Mouse (Mus musculus): ENCODE results near the gene Gm10644. TPM values are rescaled to one million over a fixed set of nuclear protein-coding genes. Genes with fewer than 3 reads are reported as not detected.
"Not testable (repeated sequence)": the region's sequence is repeated elsewhere in the genome, so short reads cannot be mapped to it uniquely, and the experiment has no call there.

The Gm10644 gene
- polyA plus RNA-seq, 1 experiment from 2014 or later = 0.86 TPM

- Histone ChIP-seq H3K27ac (peak overlapping the region; percentile 95), H3K9me3 (no peaks in the 10 kb centered on the region), H3K4me3 (peak overlapping the region; percentile 85), H3K4me1 (peaks cover 37% of the 10 kb centered on the region), H3K9ac (peak overlapping the region; percentile 70), H3K27me3 (no peaks in the 10 kb centered on the region), H3K4me2 (peak overlapping the region; percentile 82), H3K36me3 (peaks cover 48% of the 10 kb centered on the region)
- 0% methylated on average over 54 of the region's 103 CpGs for WGBS
- ATAC-seq (ENCODE audit: borderline replicate concordance, extremely low read depth, low FRiP score, low TSS enrichment) = peak; percentile 89
Measured at GRCm38 (mm10) chr8:83996567-83997505, 41.8 kb upstream of the Gm10644 start.

DNA sequence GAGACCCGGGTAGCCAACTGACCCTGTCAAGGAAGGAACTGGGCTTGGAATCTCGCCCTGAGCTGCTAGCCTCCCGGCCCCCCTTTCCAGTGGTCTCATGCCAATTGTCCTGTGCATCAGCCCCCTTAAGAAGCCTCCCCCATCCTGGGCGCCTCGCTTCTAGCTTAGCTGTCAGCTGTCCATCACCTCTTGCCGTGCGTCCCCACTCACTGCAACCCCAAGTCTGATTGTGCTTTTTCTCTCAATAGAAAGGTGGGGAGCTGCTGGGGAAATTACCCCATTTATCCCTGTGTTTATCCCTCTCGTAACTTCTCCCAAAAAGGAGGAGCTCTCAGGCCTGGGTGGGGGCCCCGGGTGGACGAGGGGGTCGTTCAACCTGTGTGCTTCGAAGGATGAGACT lies 41.0 kb upstream of the Gm10644 start:
- 0 out of 2 replicates have a peak overlapping the region, but pooled peaks have one; percentile 70 for H3K9ac ChIP-seq
- WGBS = 20% methylated on average over 12 of the region's 12 CpGs
- peak overlapping the region; percentile 95 for H3K27ac ChIP-seq
- no peaks in the 10 kb centered on the region for H3K27me3 ChIP-seq
- H3K4me2 ChIP-seq = peak overlapping the region; percentile 82
- H3K4me1 ChIP-seq = peaks cover 31% of the 10 kb centered on the region
- peak overlapping the region; percentile 85 for H3K4me3 ChIP-seq
- no peak for ATAC-seq (ENCODE audit: borderline replicate concordance, extremely low read depth, low FRiP score, low TSS enrichment)
- H3K36me3 ChIP-seq = peaks cover 50% of the 10 kb centered on the region
- H3K9me3 ChIP-seq = no peaks in the 10 kb centered on the region

GRCm38 (mm10) chr8:83994030-83994429 lies 39.0 kb upstream of the Gm10644 start:
- Histone ChIP-seq H3K27me3 (no peaks in the 10 kb centered on the region), H3K4me2 (no peak overlapping the region), H3K27ac (no peak overlapping the region), H3K9me3 (no peaks in the 10 kb centered on the region), H3K36me3 (peaks cover 52% of the 10 kb centered on the region), H3K4me3 (no peak overlapping the region), H3K4me1 (peaks cover 11% of the 10 kb centered on the region), H3K9ac (no peak overlapping the region)
- 76% methylated on average over 3 of the region's 3 CpGs for WGBS
- ATAC-seq (ENCODE audit: borderline replicate concordance, extremely low read depth, low FRiP score, low TSS enrichment) = no peak

GRCm38 (mm10) chr8:83992488-83992887 lies 37.5 kb upstream of the Gm10644 start:
- no peak for ATAC-seq (ENCODE audit: borderline replicate concordance, extremely low read depth, low FRiP score, low TSS enrichment)
- Histone ChIP-seq H3K9ac (no peak overlapping the region), H3K4me3 (no peak overlapping the region), H3K4me1 (peaks cover 7% of the 10 kb centered on the region; the same call in 1 of the 2 replicates), H3K27ac (no peak overlapping the region), H3K9me3 (no peaks in the 10 kb centered on the region), H3K27me3 (no peaks in the 10 kb centered on the region), H3K36me3 (peaks cover 68% of the 10 kb centered on the region), H3K4me2 (no peak overlapping the region)
- 83% methylated on average over 2 of the region's 2 CpGs for WGBS

DNA sequence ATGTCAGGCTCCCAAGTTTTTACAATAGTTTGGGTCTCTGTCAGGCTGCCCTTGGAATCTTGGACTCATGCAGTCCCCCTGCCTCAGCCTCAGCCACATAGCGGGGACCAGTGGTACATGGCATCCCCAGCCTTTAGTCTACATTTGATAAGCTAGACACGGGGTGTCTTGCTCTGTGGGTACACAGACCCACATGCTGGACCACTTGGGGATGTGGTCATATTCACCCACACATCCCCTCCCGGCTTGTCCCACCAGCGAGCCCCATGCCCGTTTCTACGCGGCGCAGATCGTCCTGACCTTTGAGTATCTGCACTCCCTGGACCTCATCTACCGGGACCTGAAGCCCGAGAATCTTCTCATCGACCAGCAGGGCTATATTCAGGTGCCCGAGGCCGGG lies 35.2 kb upstream of the Gm10644 start:
- no peaks in the 10 kb centered on the region for H3K27me3 ChIP-seq
- WGBS = 93% methylated on average over 14 of the region's 14 CpGs
- no peak overlapping the region for H3K27ac ChIP-seq
- peaks cover 87% of the 10 kb centered on the region for H3K36me3 ChIP-seq
- no peaks in the 10 kb centered on the region for H3K9me3 ChIP-seq
- H3K4me1 ChIP-seq = no peaks in the 10 kb centered on the region
- no peak for ATAC-seq (ENCODE audit: borderline replicate concordance, extremely low read depth, low FRiP score, low TSS enrichment)
- H3K4me2 ChIP-seq = no peak overlapping the region
- no peak overlapping the region for H3K4me3 ChIP-seq
- H3K9ac ChIP-seq = no peak overlapping the region

GRCm38 (mm10) chr8:83989243-83989642 lies 34.2 kb upstream of the Gm10644 start:
- Histone ChIP-seq H3K4me2 (no peak overlapping the region), H3K36me3 (peaks cover 86% of the 10 kb centered on the region), H3K27ac (no peak overlapping the region), H3K4me1 (no peaks in the 10 kb centered on the region), H3K27me3 (no peaks in the 10 kb centered on the region), H3K9me3 (no peaks in the 10 kb centered on the region), H3K4me3 (no peak overlapping the region), H3K9ac (no peak overlapping the region)
- no peak for ATAC-seq (ENCODE audit: borderline replicate concordance, extremely low read depth, low FRiP score, low TSS enrichment)
- 83% methylated on average over 7 of the region's 7 CpGs for WGBS

- not testable (repeated sequence) for H3K27ac ChIP-seq; H3K4me2 ChIP-seq; H3K9ac ChIP-seq; H3K4me1 ChIP-seq; H3K27me3 ChIP-seq; H3K9me3 ChIP-seq; ATAC-seq (ENCODE audit: borderline replicate concordance, extremely low read depth, low FRiP score, low TSS enrichment); H3K4me3 ChIP-seq
- H3K36me3 ChIP-seq = peaks cover 67% of the 10 kb centered on the region
- 94% methylated on average over 2 of the region's 2 CpGs for WGBS
Measured at GRCm38 (mm10) chr8:83983222-83983621, 28.2 kb upstream of the Gm10644 start.

GRCm38 (mm10) chr8:83982449-83982848 lies 27.4 kb upstream of the Gm10644 start:
- 77% methylated on average over 4 of the region's 4 CpGs for WGBS
- no peaks in the 10 kb centered on the region for H3K9me3 ChIP-seq
- no peaks in the 10 kb centered on the region for H3K27me3 ChIP-seq
- no peak overlapping the region for H3K9ac ChIP-seq
- no peak overlapping the region for H3K4me3 ChIP-seq
- H3K27ac ChIP-seq = no peak overlapping the region
- no peak for ATAC-seq (ENCODE audit: borderline replicate concordance, extremely low read depth, low FRiP score, low TSS enrichment)
- peaks cover 59% of the 10 kb centered on the region for H3K36me3 ChIP-seq
- no peak overlapping the region for H3K4me2 ChIP-seq
- peaks cover 9% of the 10 kb centered on the region for H3K4me1 ChIP-seq

DNA sequence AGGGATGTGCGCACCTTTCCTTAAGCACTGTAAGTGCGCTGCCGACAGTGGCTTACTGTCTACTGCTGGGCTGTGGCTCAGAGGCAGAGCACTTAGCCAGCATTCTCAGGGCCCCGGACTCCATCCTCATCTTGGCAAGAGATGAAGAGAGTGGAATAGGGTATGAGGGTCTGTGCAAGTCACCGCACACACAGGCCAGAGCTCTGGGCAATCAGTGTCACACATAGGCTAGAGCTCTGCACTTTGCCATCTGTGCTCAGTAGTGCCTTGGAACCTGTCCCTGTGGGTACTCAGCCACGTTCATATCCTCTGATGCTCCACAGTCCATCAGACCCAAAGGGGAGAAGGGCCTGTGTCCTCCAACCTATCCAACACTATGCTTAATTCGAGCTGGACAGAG lies 26.5 kb upstream of the Gm10644 start:
- Histone ChIP-seq H3K27me3 (no peaks in the 10 kb centered on the region), H3K36me3 (peaks cover 50% of the 10 kb centered on the region), H3K4me3 (no peak overlapping the region), H3K9ac (no peak overlapping the region), H3K4me1 (peaks cover 18% of the 10 kb centered on the region), H3K9me3 (no peaks in the 10 kb centered on the region), H3K4me2 (no peak overlapping the region), H3K27ac (no peak overlapping the region)
- no peak for ATAC-seq (ENCODE audit: borderline replicate concordance, extremely low read depth, low FRiP score, low TSS enrichment)
- WGBS = 89% methylated on average over 7 of the region's 7 CpGs

DNA sequence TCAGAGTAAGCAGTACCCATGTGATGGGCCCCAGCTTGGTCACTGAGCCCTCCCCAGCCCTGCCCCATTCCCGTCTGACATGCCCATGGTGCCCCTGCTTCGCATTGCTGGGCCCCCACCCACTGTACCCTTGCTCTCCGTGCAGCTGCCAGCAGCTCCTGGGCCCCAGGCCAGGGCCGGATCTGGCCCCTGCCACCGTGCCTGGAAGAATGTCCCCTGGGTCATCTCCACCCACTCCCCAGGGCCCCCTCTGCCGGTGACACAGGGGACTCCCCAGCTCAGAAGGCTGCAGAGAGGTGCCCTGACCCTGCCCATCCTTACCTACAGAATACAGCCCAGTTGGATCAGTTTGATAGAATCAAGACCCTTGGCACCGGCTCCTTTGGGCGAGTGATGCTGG lies 25.8 kb upstream of the Gm10644 start:
- Histone ChIP-seq H3K9ac (no peak overlapping the region), H3K27me3 (no peaks in the 10 kb centered on the region), H3K4me3 (no peak overlapping the region), H3K27ac (no peak overlapping the region), H3K36me3 (peaks cover 43% of the 10 kb centered on the region), H3K4me1 (peaks cover 21% of the 10 kb centered on the region), H3K4me2 (no peak overlapping the region), H3K9me3 (no peaks in the 10 kb centered on the region)
- 76% methylated on average over 8 of the region's 8 CpGs for WGBS
- ATAC-seq (ENCODE audit: borderline replicate concordance, extremely low read depth, low FRiP score, low TSS enrichment) = no peak

DNA sequence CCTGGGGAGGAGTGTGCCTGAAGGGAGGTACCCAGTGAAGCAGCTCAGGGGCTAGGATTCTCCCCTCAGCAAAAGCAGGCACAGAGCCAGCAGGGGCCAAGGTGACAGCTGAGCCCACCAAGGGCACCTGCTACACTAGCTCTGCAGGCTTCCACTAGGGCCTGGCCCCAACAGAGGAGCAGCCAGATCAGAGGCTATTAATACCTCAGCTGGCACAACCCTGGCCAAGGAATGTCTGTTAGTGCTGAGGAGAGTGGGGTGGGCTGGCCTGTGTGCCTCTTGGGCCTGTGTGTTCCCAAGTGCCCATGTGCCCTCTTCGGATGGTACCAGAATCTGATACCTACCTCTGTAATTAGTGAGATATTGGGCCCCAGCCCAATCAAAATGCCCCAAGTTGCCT lies 25.2 kb upstream of the Gm10644 start:
- peaks cover 21% of the 10 kb centered on the region for H3K4me1 ChIP-seq
- WGBS = 82% methylated on average over 1 of the region's 1 CpGs
- H3K9ac ChIP-seq = no peak overlapping the region
- peaks cover 39% of the 10 kb centered on the region for H3K36me3 ChIP-seq
- no peak overlapping the region for H3K4me3 ChIP-seq
- H3K27ac ChIP-seq = no peak overlapping the region
- H3K27me3 ChIP-seq = no peaks in the 10 kb centered on the region
- no peak overlapping the region for H3K4me2 ChIP-seq
- ATAC-seq (ENCODE audit: borderline replicate concordance, extremely low read depth, low FRiP score, low TSS enrichment) = 0 out of 2 replicates have a peak, but pooled peaks have one; percentile 13
- no peaks in the 10 kb centered on the region for H3K9me3 ChIP-seq

GRCm38 (mm10) chr8:83978200-83978599 lies 23.2 kb upstream of the Gm10644 start:
- no peak overlapping the region for H3K4me3 ChIP-seq
- peaks cover 24% of the 10 kb centered on the region for H3K36me3 ChIP-seq
- no peaks in the 10 kb centered on the region for H3K9me3 ChIP-seq
- H3K27ac ChIP-seq = peak overlapping the region; percentile 33; the same call in 1 of the 2 replicates
- no peak for ATAC-seq (ENCODE audit: borderline replicate concordance, extremely low read depth, low FRiP score, low TSS enrichment)
- WGBS = 63% methylated on average over 9 of the region's 9 CpGs
- no peaks in the 10 kb centered on the region for H3K27me3 ChIP-seq
- H3K4me2 ChIP-seq = no peak overlapping the region
- H3K4me1 ChIP-seq = peaks cover 37% of the 10 kb centered on the region
- H3K9ac ChIP-seq = no peak overlapping the region
